Comparison of ENCODE assay signal across 8 mouse cellular contexts in the genomic region with DNA sequence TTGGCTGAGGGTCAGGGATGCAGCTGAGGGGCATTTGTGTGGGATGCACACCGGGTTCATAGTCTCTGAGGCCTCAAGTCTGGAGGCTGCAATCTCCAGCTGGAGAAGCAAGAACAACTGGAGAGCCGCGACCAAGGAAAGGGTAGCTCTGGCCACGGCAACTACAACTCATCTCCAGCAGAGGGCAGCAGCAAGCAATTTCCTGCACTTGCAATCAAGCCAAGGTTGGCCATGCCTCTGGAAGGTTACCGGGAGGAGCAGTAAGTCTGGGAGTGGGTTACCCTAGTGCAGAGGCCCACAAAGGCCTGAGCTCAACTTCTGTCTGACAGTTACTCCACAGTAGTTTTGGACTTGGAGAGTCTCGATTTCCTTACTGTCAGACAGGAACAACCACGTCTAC.
A peak's percentile ranks its signal among the peaks of the same experiment; 100 is the strongest.
DNase-seq lines count a peak whose midpoint lies in the region; ATAC-seq and TF ChIP-seq lines count a peak whose summit lies in the region.

No protein-coding gene starts in this region.

- POLR2A ChIA-PET in Patski (lab: Charles Lee) = no interaction called here

- TF ChIP-seq CTCF in Patski (IDR thresholded peaks at IDR 0.05) = no peak

- CTCF ChIA-PET in Patski (lab: Charles Lee) = interaction anchor here (0.6 to 1.6 kb wide), 12 partner anchors 9 to 384 kb away, joined by 3 to 7 read pairs (median 3); a partner anchor contains a TSS

- in situ Hi-C loops in Patski (cut with MboI; ENCODE audit: low pct_unique_long_range_greater_than_20kb) = no loop called here

- ATAC-seq in Patski = peak; percentile 62

- DNase-seq in 416B (ENCODE audit: low read depth) (peak; percentile 58), Patski (ENCODE audit: low read depth, low spot score) (no peak)
- peak; percentile 62 for DNase-seq in cerebellum, adult 9-10 months
- DNase-seq in gastrocnemius, adult 18-20 months (ENCODE audit: low spot score) = peak; percentile 70
- peak; percentile 72 for DNase-seq in kidney, postnatal 14 days
- DNase-seq in lung, adult 18-20 months = peak; percentile 26 to 31
- peak; percentile 77 for DNase-seq in ovary, postnatal 14 days (ENCODE audit: low spot score)
- DNase-seq in thymus, postnatal 10 days (ENCODE audit: low spot score in 2 of 2) = peak; percentile 34 to 80

- peaks cover 30% of the 10 kb centered on the region for H3K27me3 ChIP-seq in Patski
